Mouse (Mus musculus) ES-Bruce4 (cell line): ENCODE data around the gene Cd34.

Experiments used
- CTCF ChIP-seq: IDR thresholded peaks from one replicate; pipeline ENCODE4 v1.8.1; 2011; ENCODE audit warnings: low read depth, low read length
- POLR2A ChIP-seq: IDR thresholded peaks from one replicate; pipeline ENCODE4 v1.8.1; 2011; ENCODE audit warnings: low read length; ENCODE audit not compliant: insufficient read depth

DNA sequence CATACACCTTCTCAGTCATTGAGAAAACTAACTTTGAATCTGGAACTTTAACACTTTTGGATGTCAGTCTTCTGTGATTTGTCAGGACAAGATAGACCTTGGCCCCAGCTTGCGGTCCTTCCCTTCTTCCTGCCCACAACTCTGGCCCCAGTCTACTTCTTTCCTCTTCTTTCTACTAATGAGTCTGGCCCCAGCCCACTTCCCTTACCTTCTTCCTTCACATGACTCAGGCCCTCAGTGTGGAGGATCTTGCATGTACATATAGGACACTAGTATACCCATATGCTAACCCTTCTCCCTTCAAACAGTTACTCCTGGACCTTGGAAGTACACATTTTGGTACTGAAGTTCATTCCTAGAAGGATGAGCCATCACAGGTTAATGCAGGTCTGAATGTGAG is 7.8 kb downstream of the Cd34 start:
- TF ChIP-seq POLR2A (no peak), CTCF (no peak)
